Mouse (Mus musculus) lung, embryonic 14.5 days (tissue): ENCODE measurements around the gene Sh3gl1. TPM values are rescaled to one million over a fixed set of nuclear protein-coding genes. Genes with fewer than 3 reads are reported as not detected.
A peak's percentile ranks its signal among the peaks of the same experiment; 100 is the strongest.

Experiments used
- ATAC-seq: fragments of 200-750 bp; cut with Nextera tagmentation; 2 replicates; pipeline ENCODE4 v1.8.0; 2017; ENCODE audit warnings: mild to moderate bottlenecking, moderate TSS enrichment, moderate library complexity; ENCODE audit not compliant: insufficient read depth
- DNase-seq: peaks from one replicate; pipeline ENCODE4 v3.0.0-alpha.2; 2015
- H3K27ac ChIP-seq: fragments of 300-500 bp; sonication (generic); 2 replicates; pipeline ENCODE4 v1.5.1; 2014; ENCODE audit warnings: low read depth, mild to moderate bottlenecking, moderate library complexity
- H3K27me3 ChIP-seq: fragments of 300-500 bp; sonication (generic); 2 replicates; pipeline ENCODE4 v1.6.1; 2014; ENCODE audit warnings: low read length, control low read depth; ENCODE audit not compliant: insufficient read depth
- H3K36me3 ChIP-seq: fragments of 300-500 bp; sonication (generic); 2 replicates; pipeline ENCODE4 v1.6.1; 2014; ENCODE audit warnings: control low read depth; ENCODE audit not compliant: insufficient read depth
- H3K4me1 ChIP-seq: fragments of 300-500 bp; sonication (generic); 2 replicates; pipeline ENCODE4 v1.6.1; 2014; ENCODE audit warnings: antibody characterized with exemption, control low read depth; ENCODE audit not compliant: insufficient read depth
- H3K4me2 ChIP-seq: fragments of 300-500 bp; sonication (generic); 2 replicates; pipeline ENCODE4 v1.6.1; 2014; ENCODE audit warnings: mild to moderate bottlenecking
- H3K4me3 ChIP-seq: fragments of 300-500 bp; sonication (generic); 2 replicates; pipeline ENCODE4 v1.5.1; 2014; ENCODE audit warnings: low read depth, low read length
- H3K9ac ChIP-seq: fragments of 300-500 bp; sonication (generic); 2 replicates; pipeline ENCODE4 v1.6.1; 2014
- H3K9me3 ChIP-seq: fragments of 300-500 bp; sonication (generic); 2 replicates; pipeline ENCODE4 v1.6.1; 2016; ENCODE audit warnings: low read depth, low read length, control low read depth
- CTCF ChIP-seq: IDR thresholded peaks from 2 replicates; pipeline ENCODE4 v1.5.1; 2016; ENCODE audit warnings: antibody characterized with exemption, low read depth
- WGBS: fragments of 180-500 bp; shearing (Covaris S2); extraction: QIAGEN DNeasy Blood & Tissue Kit; methylation state at CpG from one replicate; pipeline ENCODE4 v1.1.7; 2014; 5-methylcytosine and 5-hydroxymethylcytosine counted together
- polyA plus RNA-seq: library from polyadenylated mRNA; unstranded; fragments of >200 nt; fragmentation: Nextera tagmentation; extraction: Ambion mirVana; gene quantifications from 2 replicates; pipeline ENCODE4 v1.2.1, GENCODE M21; 2014

Gene Sh3gl1
- polyA plus RNA-seq, 1 experiment from 2014 or later: 160 TPM

GRCm38 (mm10) chr17:56010255-56010654 is 26.2 kb downstream of the Sh3gl1 start:
- DNase-seq: peak; percentile 39

GRCm38 (mm10) chr17:56009962-56010240 is 26.5 kb downstream of the Sh3gl1 start:
- Histone ChIP-seq H3K27me3 (0 out of 2 replicates have a peak, but pooled peaks cover 4% of the 10 kb centered on the region), H3K4me3 (peak overlapping the region; percentile 80), H3K4me2 (peak overlapping the region; percentile 100), H3K9ac (peak overlapping the region; percentile 68), H3K9me3 (no peaks in the 10 kb centered on the region), H3K27ac (no peak overlapping the region), H3K36me3 (peaks cover 29% of the 10 kb centered on the region), H3K4me1 (0 out of 2 replicates have a peak, but pooled peaks cover 13% of the 10 kb centered on the region)
- TF ChIP-seq CTCF: no peak
- WGBS: 32% methylated on average over 2 of the region's 2 CpGs
- no peak for DNase-seq
- ATAC-seq: no peak

More at GRCm38 (mm10) chr17:56010255-56010654, 26.2 kb downstream of the Sh3gl1 start:
- Histone ChIP-seq H3K36me3 (peaks cover 33% of the 10 kb centered on the region), H3K27me3 (0 out of 2 replicates have a peak, but pooled peaks cover 4% of the 10 kb centered on the region), H3K4me1 (0 out of 2 replicates have a peak, but pooled peaks cover 13% of the 10 kb centered on the region), H3K9me3 (no peaks in the 10 kb centered on the region), H3K4me3 (peak overlapping the region; percentile 80), H3K9ac (peak overlapping the region; percentile 68), H3K4me2 (peak overlapping the region; percentile 100), H3K27ac (no peak overlapping the region)
- no peak for ATAC-seq
- TF ChIP-seq CTCF: no peak
- 59% methylated on average over 14 of the region's 14 CpGs for WGBS

- Histone ChIP-seq H3K36me3 (peaks cover 26% of the 10 kb centered on the region), H3K27me3 (0 out of 2 replicates have a peak, but pooled peaks cover 4% of the 10 kb centered on the region), H3K4me3 (peak overlapping the region; percentile 80), H3K4me1 (0 out of 2 replicates have a peak, but pooled peaks cover 13% of the 10 kb centered on the region), H3K9ac (peak overlapping the region; percentile 68), H3K9me3 (no peaks in the 10 kb centered on the region), H3K27ac (peak overlapping the region; percentile 93), H3K4me2 (peak overlapping the region; percentile 100)
- DNase-seq (peak; percentile 96), ATAC-seq (peak; percentile 92)
- TF ChIP-seq CTCF: no peak
- WGBS: under 1% methylated on average over 62 of the region's 62 CpGs
These were observed 27.1 kb downstream of the Sh3gl1 start for GRCm38 (mm10) chr17:56009088-56009961.

- no peak for TF ChIP-seq CTCF
- no peaks in the 10 kb centered on the region for H3K9me3 ChIP-seq
- peaks cover 22% of the 10 kb centered on the region for H3K36me3 ChIP-seq
- H3K27me3 ChIP-seq: 0 out of 2 replicates have a peak, but pooled peaks cover 4% of the 10 kb centered on the region
- H3K4me2 ChIP-seq: peak overlapping the region; percentile 100
- H3K4me1 ChIP-seq: 0 out of 2 replicates have a peak, but pooled peaks cover 13% of the 10 kb centered on the region
- WGBS: under 1% methylated on average over 21 of the region's 21 CpGs
- H3K4me3 ChIP-seq: peak overlapping the region; percentile 80
- H3K27ac ChIP-seq: peak overlapping the region; percentile 93
- H3K9ac ChIP-seq: peak overlapping the region; percentile 68
- peak; percentile 99 for DNase-seq
- peak; percentile 94 for ATAC-seq
These were observed 27.9 kb downstream of the Sh3gl1 start for GRCm38 (mm10) chr17:56008356-56009087.

GRCm38 (mm10) chr17:56007444-56008355 is 28.7 kb downstream of the Sh3gl1 start:
- Histone ChIP-seq H3K4me2 (peak overlapping the region; percentile 100), H3K27me3 (0 out of 2 replicates have a peak, but pooled peaks cover 4% of the 10 kb centered on the region), H3K9ac (peak overlapping the region; percentile 46), H3K4me3 (peak overlapping the region; percentile 80), H3K4me1 (0 out of 2 replicates have a peak, but pooled peaks cover 13% of the 10 kb centered on the region), H3K36me3 (peaks cover 16% of the 10 kb centered on the region), H3K27ac (peak overlapping the region; percentile 88), H3K9me3 (no peaks in the 10 kb centered on the region)
- ATAC-seq (no peak; the same call in 1 of the 2 replicates), DNase-seq (peak; percentile 46)
- no peak for TF ChIP-seq CTCF
- 17% methylated on average over 13 of the region's 14 CpGs for WGBS

GRCm38 (mm10) chr17:56006956-56007355 is 29.5 kb downstream of the Sh3gl1 start:
- Histone ChIP-seq H3K27ac (peak overlapping the region; percentile 88), H3K4me3 (no peak overlapping the region), H3K36me3 (peaks cover 12% of the 10 kb centered on the region), H3K27me3 (0 out of 2 replicates have a peak, but pooled peaks cover 4% of the 10 kb centered on the region), H3K9ac (no peak overlapping the region), H3K9me3 (no peaks in the 10 kb centered on the region), H3K4me1 (0 out of 2 replicates have a peak, but pooled peaks cover 13% of the 10 kb centered on the region), H3K4me2 (peak overlapping the region; percentile 100; the same call in 1 of the 2 replicates)
- no peak for TF ChIP-seq CTCF
- no peak for DNase-seq
- WGBS: 42% methylated on average over 10 of the region's 10 CpGs
- no peak for ATAC-seq
